Mouse (Mus musculus): ENCODE measurements around the gene Oxa1l. TPM values are rescaled to one million over a fixed set of nuclear protein-coding genes. Genes with fewer than 3 reads are reported as not detected.
"Not testable (repeated sequence)": the region's sequence is repeated elsewhere in the genome, so short reads cannot be mapped to it uniquely, and the experiment has no call there.

The Oxa1l gene
- 49.1 and 51.5 TPM in 2 replicates for polyA plus RNA-seq (2016; fragmentation: Nextera tagmentation; extraction: Ambion mirVana)

GRCm38 (mm10) chr14:54360577-54361340, at the start of gene Oxa1l:
Oxa1l (plus strand) TSS chr14:54360834.
- peak within 1 kb of the TSS; percentile 88 for H3K4me3 ChIP-seq
- no peaks in the 10 kb centered on the region for H3K9me3 ChIP-seq
- peak; percentile 96 for DNase-seq (ENCODE audit: low spot score)
- no peaks in the 10 kb centered on the region for H3K27me3 ChIP-seq (replicated peaks; ENCODE audit: low read depth, poor library complexity, severe bottlenecking)
- WGBS = under 1% methylated on average over 48 of the region's 48 CpGs
- H3K4me1 ChIP-seq = peaks cover 9% of the 10 kb centered on the region
- H3K36me3 ChIP-seq (replicated peaks) = peaks cover 35% of the 10 kb centered on the region
- H3K27ac ChIP-seq (replicated peaks) = peak within 1 kb of the TSS; percentile 97

GRCm38 (mm10) chr14:54311763-54312162, 48.9 kb upstream of the Oxa1l start:
- WGBS = 25% methylated on average over 3 of the region's 3 CpGs
- Histone ChIP-seq H3K4me3 (no peak overlapping the region), H3K4me1 (no peaks in the 10 kb centered on the region), H3K36me3 (replicated peaks) (no peaks in the 10 kb centered on the region), H3K9me3 (no peaks in the 10 kb centered on the region), H3K27me3 (replicated peaks; ENCODE audit: low read depth, poor library complexity, severe bottlenecking) (no peaks in the 10 kb centered on the region), H3K27ac (replicated peaks) (no peak overlapping the region)
- DNase-seq (ENCODE audit: low spot score) = no peak

GRCm38 (mm10) chr14:54321556-54322376, 38.9 kb upstream of the Oxa1l start:
- Histone ChIP-seq H3K27ac (replicated peaks) (no peak overlapping the region), H3K36me3 (replicated peaks) (no peaks in the 10 kb centered on the region), H3K4me3 (no peak overlapping the region), H3K4me1 (no peaks in the 10 kb centered on the region), H3K9me3 (no peaks in the 10 kb centered on the region; the same call in 1 of the 2 replicates), H3K27me3 (replicated peaks; ENCODE audit: low read depth, poor library complexity, severe bottlenecking) (no peaks in the 10 kb centered on the region)
- 75% methylated on average over 18 of the region's 18 CpGs for WGBS
- no peak for DNase-seq (ENCODE audit: low spot score)

- Histone ChIP-seq H3K4me1 (no peaks in the 10 kb centered on the region), H3K27ac (replicated peaks) (no peak overlapping the region), H3K9me3 (no peaks in the 10 kb centered on the region; the same call in 1 of the 2 replicates), H3K27me3 (replicated peaks; ENCODE audit: low read depth, poor library complexity, severe bottlenecking) (no peaks in the 10 kb centered on the region), H3K36me3 (replicated peaks) (no peaks in the 10 kb centered on the region), H3K4me3 (no peak overlapping the region)
- WGBS = 80% methylated on average over 5 of the region's 5 CpGs
- no peak for DNase-seq (ENCODE audit: low spot score)
These were observed 36.1 kb upstream of the Oxa1l start for GRCm38 (mm10) chr14:54324486-54324885.

GRCm38 (mm10) chr14:54328548-54328947, 32.1 kb upstream of the Oxa1l start:
- Histone ChIP-seq H3K27me3 (replicated peaks; ENCODE audit: low read depth, poor library complexity, severe bottlenecking) (no peaks in the 10 kb centered on the region), H3K27ac (replicated peaks) (no peak overlapping the region), H3K9me3 (no peaks in the 10 kb centered on the region), H3K4me3 (no peak overlapping the region), H3K36me3 (replicated peaks) (no peaks in the 10 kb centered on the region), H3K4me1 (no peaks in the 10 kb centered on the region)
- DNase-seq (ENCODE audit: low spot score) = no peak
- WGBS = 86% methylated on average over 2 of the region's 2 CpGs

GRCm38 (mm10) chr14:54329201-54329600, 31.4 kb upstream of the Oxa1l start:
- Histone ChIP-seq H3K4me3 (no peak overlapping the region), H3K27ac (replicated peaks) (no peak overlapping the region), H3K4me1 (no peaks in the 10 kb centered on the region), H3K9me3 (no peaks in the 10 kb centered on the region), H3K27me3 (replicated peaks; ENCODE audit: low read depth, poor library complexity, severe bottlenecking) (no peaks in the 10 kb centered on the region), H3K36me3 (replicated peaks) (no peaks in the 10 kb centered on the region)
- no peak for DNase-seq (ENCODE audit: low spot score)
- 54% methylated on average over 9 of the region's 9 CpGs for WGBS

GRCm38 (mm10) chr14:54331178-54331577, 29.5 kb upstream of the Oxa1l start:
- H3K4me1 ChIP-seq = no peaks in the 10 kb centered on the region; the same call in 1 of the 2 replicates
- H3K36me3 ChIP-seq (replicated peaks) = no peaks in the 10 kb centered on the region
- H3K4me3 ChIP-seq = no peak overlapping the region
- 89% methylated on average over 1 of the region's 1 CpGs for WGBS
- no peaks in the 10 kb centered on the region for H3K9me3 ChIP-seq
- DNase-seq (ENCODE audit: low spot score) = no peak
- no peak overlapping the region for H3K27ac ChIP-seq (replicated peaks)
- no peaks in the 10 kb centered on the region for H3K27me3 ChIP-seq (replicated peaks; ENCODE audit: low read depth, poor library complexity, severe bottlenecking)

- Histone ChIP-seq H3K4me3 (no peak overlapping the region), H3K36me3 (replicated peaks) (no peaks in the 10 kb centered on the region), H3K27ac (replicated peaks) (peak overlapping the region; percentile 49), H3K27me3 (replicated peaks; ENCODE audit: low read depth, poor library complexity, severe bottlenecking) (no peaks in the 10 kb centered on the region), H3K9me3 (no peaks in the 10 kb centered on the region), H3K4me1 (no peaks in the 10 kb centered on the region; the same call in 1 of the 2 replicates)
- 52% methylated on average over 5 of the region's 5 CpGs for WGBS
- no peak for DNase-seq (ENCODE audit: low spot score)
These were observed 28.2 kb upstream of the Oxa1l start for GRCm38 (mm10) chr14:54332176-54333074.

- H3K9me3 ChIP-seq = no peaks in the 10 kb centered on the region
- no peaks in the 10 kb centered on the region; the same call in 1 of the 2 replicates for H3K4me1 ChIP-seq
- no peak for DNase-seq (ENCODE audit: low spot score)
- H3K4me3 ChIP-seq = no peak overlapping the region
- H3K27ac ChIP-seq (replicated peaks) = no peak overlapping the region
- WGBS = 86% methylated on average over 8 of the region's 8 CpGs
- H3K36me3 ChIP-seq (replicated peaks) = no peaks in the 10 kb centered on the region
- H3K27me3 ChIP-seq (replicated peaks; ENCODE audit: low read depth, poor library complexity, severe bottlenecking) = no peaks in the 10 kb centered on the region
These were observed 27.0 kb upstream of the Oxa1l start for GRCm38 (mm10) chr14:54333452-54334189.

GRCm38 (mm10) chr14:54340836-54341235, 19.8 kb upstream of the Oxa1l start:
- Histone ChIP-seq H3K27me3 (replicated peaks; ENCODE audit: low read depth, poor library complexity, severe bottlenecking) (no peaks in the 10 kb centered on the region), H3K36me3 (replicated peaks) (no peaks in the 10 kb centered on the region), H3K4me3 (no peak overlapping the region), H3K9me3 (peaks cover 3% of the 10 kb centered on the region; the same call in 1 of the 2 replicates), H3K27ac (replicated peaks) (no peak overlapping the region), H3K4me1 (no peaks in the 10 kb centered on the region; the same call in 1 of the 2 replicates)
- 61% methylated on average over 7 of the region's 7 CpGs for WGBS
- no peak for DNase-seq (ENCODE audit: low spot score)

GRCm38 (mm10) chr14:54341807-54342206, 18.8 kb upstream of the Oxa1l start:
- WGBS = 40% methylated on average over 2 of the region's 2 CpGs
- H3K4me3 ChIP-seq; H3K27me3 ChIP-seq (replicated peaks; ENCODE audit: low read depth, poor library complexity, severe bottlenecking); H3K36me3 ChIP-seq (replicated peaks); H3K27ac ChIP-seq (replicated peaks); H3K9me3 ChIP-seq; DNase-seq (ENCODE audit: low spot score); H3K4me1 ChIP-seq: not testable (repeated sequence)
